Mouse (Mus musculus) layer of hippocampus, adult 8-10 months (tissue): Measurements from ENCODE around the gene Tbcd. TPM values are rescaled to one million over a fixed set of nuclear protein-coding genes. Genes with fewer than 3 reads are reported as not detected.

ENCODE experiments used
- DNase-seq, 2 experiments: peaks; one replicate each; pipeline ENCODE4 v3.0.0; 2022; ENCODE audit warnings: low spot score in 2 of 2
- total RNA-seq, 4 experiments: library from RNA; stranded (reverse); gene quantifications; 2 replicates each; pipeline ENCODE4 v1.2.4; 2022

Tbcd gene
- total RNA-seq, 4 experiments from 2014 or later, result 40.3 to 43.8 (median 42.4) TPM

- DNase-seq, result no peak
Observed at GRCm38 (mm10) chr11:121529747-121530146, 78.0 kb downstream of the Tbcd start.

GRCm38 (mm10) chr11:121536528-121536927, 84.8 kb downstream of the Tbcd start:
- no peak for DNase-seq

- no peak for DNase-seq
Observed at GRCm38 (mm10) chr11:121542471-121542870, 90.7 kb downstream of the Tbcd start.

GRCm38 (mm10) chr11:121543287-121543856, 91.6 kb downstream of the Tbcd start:
- no peak for DNase-seq

GRCm38 (mm10) chr11:121543922-121544321, 92.2 kb downstream of the Tbcd start:
- DNase-seq, result peak in 1 of 2 experiments; percentile 26

- DNase-seq, result no peak
Observed at GRCm38 (mm10) chr11:121544755-121545397, 93.1 kb downstream of the Tbcd start.

- DNase-seq, result no peak
Observed at GRCm38 (mm10) chr11:121545398-121546034, 93.8 kb downstream of the Tbcd start.

- DNase-seq, result no peak
Observed at GRCm38 (mm10) chr11:121547234-121547633, 95.5 kb downstream of the Tbcd start.

GRCm38 (mm10) chr11:121547925-121548324, 96.2 kb downstream of the Tbcd start:
- DNase-seq, result no peak

GRCm38 (mm10) chr11:121548996-121549842, 97.5 kb downstream of the Tbcd start:
- peak; percentile 49 to 64 for DNase-seq

- no peak for DNase-seq
Observed at GRCm38 (mm10) chr11:121549843-121550647, 98.3 kb downstream of the Tbcd start.

- DNase-seq, result no peak
Observed at GRCm38 (mm10) chr11:121551206-121551799, 99.6 kb downstream of the Tbcd start.

GRCm38 (mm10) chr11:121552167-121552566, 100.4 kb downstream of the Tbcd start:
- no peak for DNase-seq

- DNase-seq, result no peak
Observed at GRCm38 (mm10) chr11:121552846-121553457, 101.2 kb downstream of the Tbcd start.

GRCm38 (mm10) chr11:121553458-121553857, 101.7 kb downstream of the Tbcd start:
- no peak for DNase-seq

- no peak for DNase-seq
Observed at GRCm38 (mm10) chr11:121556727-121557126, 105.0 kb downstream of the Tbcd start.

GRCm38 (mm10) chr11:121557946-121558345, 106.2 kb downstream of the Tbcd start:
- DNase-seq, result no peak

GRCm38 (mm10) chr11:121558522-121558921, 106.8 kb downstream of the Tbcd start:
- DNase-seq, result no peak

- DNase-seq, result no peak
Observed at GRCm38 (mm10) chr11:121559527-121560293, 108.0 kb downstream of the Tbcd start.
